Mouse (Mus musculus) adipocyte (in vitro differentiated cells): Measurements from ENCODE around the gene Vrk3.

Experiments
- DNase-seq: peaks from one replicate; pipeline ENCODE4 v3.0.0-alpha.2; 2016; ENCODE audit warnings: low spot score

The Vrk3 gene

DNA sequence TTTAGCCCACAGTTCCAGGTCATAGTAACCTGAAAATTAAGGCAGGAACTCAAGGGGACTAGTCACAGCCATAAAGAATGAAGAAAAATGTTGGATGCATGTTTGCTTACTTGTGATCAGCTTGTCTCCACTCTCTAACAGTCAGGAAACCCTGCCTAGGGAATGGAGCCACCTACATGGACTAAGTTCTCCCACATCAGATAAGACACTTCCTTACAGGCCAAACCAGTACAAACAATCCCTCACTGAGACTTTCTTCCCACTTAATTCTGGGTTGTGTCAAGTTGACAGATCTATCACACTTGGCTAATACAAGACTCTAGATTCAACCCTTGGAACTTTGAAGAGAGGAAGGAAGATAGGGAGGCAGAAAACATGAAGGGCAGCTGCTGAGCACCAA, 12.2 kb downstream of the Vrk3 start:
- no peak for DNase-seq

DNA sequence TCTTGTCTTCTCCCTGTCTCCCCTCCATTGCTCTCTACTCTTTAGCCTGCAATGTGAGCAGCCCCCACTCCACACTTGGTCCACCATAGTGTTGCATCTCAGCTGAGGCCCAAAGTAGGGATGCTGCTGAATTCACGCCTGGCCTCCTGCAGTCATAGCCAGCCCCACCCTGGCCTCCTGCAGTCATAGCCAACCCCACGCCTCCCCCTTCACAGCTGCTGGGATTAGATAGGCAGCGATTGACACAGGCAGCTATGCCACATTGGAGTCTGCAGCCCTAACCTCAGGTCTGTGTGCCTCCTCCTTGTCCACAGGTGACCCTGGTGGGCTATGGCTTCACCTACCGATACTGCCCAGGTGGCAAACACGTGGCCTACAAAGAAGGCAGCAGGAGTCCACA, 19.9 kb downstream of the Vrk3 start:
- no peak for DNase-seq

- DNase-seq = peak; percentile 86
Measured at GRCm38 (mm10) chr7:44770046-44770578, 21.9 kb downstream of the Vrk3 start.

DNA sequence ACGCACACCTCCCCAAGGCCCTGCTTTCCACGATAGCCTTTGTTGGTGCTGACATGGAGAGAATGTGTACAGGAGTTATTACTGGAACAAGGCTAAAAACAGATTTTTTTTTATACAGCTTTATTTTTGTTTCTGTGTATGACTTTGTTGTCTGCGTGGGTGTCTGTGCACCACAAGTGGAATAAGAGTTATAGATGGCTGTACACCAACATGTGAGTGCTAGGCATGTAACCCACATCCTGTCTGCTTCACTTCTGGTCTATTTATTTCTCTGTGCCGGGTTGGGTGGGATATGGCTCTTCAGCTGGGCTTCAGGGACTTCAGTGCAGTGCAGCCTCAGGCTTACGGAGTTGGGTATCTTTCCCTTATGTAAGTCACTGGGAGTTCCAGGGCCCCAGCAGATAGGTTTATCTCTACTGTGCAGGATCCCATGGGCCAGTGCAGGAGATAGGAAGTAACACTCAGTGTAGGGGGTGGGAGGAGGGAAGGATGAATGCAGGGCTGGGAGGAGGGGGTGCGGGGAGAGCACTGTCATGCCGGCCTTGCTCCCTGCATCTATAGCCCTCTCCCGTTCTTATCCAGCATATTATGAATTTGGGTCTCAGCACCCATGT, 24.5 kb downstream of the Vrk3 start:
- no peak for DNase-seq

GRCm38 (mm10) chr7:44776849-44777498, 28.8 kb downstream of the Vrk3 start:
- no peak for DNase-seq

GRCm38 (mm10) chr7:44780101-44780500, 31.9 kb downstream of the Vrk3 start:
- no peak for DNase-seq

DNA sequence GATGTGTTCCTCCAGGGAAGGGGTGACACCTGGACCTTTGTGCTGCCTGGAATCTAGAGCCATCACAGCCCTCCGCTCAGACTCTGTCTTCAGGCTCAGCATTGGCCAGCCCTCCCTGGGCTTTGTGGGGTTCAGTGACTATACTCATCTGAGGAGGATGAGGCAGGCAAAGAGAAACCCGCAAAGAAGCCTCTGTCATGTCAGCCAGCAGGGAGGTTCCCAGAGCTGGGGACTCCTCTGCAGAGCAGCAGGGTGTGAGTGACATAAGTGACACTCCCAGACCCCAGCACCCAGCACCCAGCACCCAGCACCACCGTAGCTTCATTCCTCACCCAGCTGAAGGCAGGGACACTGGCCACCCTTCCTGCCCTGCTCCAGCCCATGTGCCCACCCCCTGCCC, 41.3 kb downstream of the Vrk3 start:
- no peak for DNase-seq

DNA sequence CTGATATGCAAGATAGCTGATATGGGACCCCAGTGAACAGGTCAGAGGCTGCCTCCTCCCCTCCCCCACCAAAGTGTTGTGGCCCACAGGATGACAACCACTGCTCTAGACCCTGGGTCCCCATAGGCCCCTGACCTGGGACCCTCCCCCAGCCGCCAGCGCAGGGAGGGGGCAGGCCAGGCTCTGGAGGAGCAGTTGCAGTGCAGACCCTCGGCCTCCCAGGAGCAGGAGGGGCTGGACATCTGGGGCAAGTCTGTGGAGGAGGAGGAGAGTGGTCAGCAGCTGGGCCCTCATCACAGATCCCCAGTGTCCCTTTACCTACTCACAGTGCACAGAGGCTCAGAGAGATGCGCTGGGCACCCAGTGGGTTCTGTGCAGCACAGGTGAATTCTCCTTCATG, 41.9 kb downstream of the Vrk3 start:
- no peak for DNase-seq

- DNase-seq = no peak
Measured at GRCm38 (mm10) chr7:44792781-44793180, 44.6 kb downstream of the Vrk3 start.

DNA sequence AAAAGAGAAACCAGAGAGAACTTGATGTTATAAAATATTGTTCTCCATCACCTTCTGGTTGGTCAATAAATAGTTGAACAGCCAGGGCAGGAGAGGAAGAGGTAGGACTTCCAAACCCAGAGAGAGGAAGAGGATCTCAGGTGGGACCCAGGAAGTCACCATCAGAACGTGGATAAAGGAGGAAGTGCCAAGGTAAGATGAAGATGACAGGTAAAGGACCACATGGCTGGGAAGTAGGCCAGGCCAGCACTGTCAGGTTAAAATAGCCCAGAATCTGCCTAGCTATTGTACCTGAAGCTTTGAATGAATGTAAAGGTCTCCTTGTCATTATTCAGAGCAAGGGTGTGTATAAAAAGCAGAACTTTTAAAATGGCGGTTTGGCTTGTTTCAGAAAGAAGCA, 60.7 kb downstream of the Vrk3 start:
- no peak for DNase-seq

DNA sequence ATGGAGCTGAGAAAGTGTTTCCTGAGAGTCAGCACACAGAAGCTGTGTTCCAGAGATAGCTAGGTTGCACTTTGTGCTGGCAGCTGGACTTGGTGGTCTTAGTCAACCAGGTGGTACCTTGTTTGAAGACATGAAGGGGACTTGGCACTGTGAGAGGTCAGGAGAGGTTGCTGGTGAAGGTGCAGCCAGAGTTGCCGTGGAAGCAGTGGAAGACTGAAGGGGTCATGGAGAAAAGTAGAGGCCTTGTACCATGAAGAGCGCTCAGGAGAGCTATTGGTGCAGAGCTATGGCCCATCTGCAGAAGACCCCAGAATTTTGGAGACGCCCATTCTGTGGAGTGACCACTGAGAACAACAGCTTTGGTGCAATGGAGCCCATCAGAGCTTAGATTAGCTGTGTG, 61.3 kb downstream of the Vrk3 start:
- no peak for DNase-seq

DNA sequence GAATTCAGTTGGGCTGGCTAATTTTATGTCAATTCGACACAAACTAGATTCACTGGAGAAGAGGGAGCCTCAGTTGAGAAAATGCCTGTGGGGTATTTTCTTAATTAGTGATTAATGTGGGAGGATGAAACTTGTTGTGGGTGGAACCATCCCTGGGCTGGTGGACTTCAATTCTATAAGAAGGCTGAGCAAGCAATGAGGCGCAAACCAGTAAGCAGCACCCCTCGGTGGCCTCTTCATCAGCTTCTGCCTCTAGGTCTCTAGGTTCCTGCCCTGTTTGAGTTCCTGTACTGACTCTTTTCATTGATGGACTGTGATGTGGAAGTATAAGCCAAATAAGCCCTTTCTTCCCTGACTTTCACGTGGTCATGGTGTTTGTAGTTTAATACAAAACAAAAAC, 62.2 kb downstream of the Vrk3 start:
- DNase-seq = no peak

DNA sequence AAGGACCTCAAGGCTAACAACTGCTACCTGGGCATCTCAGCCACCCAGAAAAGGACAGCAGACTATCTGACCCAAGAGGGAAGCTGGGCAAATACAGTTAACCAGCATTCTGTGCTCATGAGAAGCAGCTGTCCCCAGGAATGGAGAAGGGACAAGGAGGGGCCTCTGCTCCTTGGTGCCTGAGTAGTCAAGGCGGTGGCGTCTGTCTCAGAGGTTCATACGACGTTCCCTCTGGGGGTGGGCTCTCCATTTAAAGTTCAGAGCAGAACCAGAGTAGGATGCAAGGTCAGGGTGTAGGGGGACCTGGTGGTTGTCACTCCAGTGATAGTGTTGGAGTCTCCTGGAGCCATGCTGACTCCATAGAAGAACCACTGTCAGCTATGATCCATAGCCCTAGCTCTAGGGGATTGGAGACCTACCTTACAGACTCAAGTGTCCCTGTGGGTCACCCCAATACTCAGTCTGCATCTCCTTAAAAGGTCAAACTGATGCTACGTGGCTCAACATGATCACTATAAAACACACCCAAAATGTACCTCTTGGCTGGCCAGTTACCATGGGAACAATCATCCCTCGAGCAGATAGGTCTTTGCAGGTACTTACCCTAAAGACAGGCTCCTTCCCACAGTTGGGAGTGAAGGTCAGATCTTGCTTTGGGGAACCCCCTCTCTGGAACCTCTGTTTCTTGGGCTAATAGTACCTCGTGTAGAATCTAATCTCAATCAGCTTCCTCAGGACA, 62.8 kb downstream of the Vrk3 start:
- DNase-seq = no peak

DNA sequence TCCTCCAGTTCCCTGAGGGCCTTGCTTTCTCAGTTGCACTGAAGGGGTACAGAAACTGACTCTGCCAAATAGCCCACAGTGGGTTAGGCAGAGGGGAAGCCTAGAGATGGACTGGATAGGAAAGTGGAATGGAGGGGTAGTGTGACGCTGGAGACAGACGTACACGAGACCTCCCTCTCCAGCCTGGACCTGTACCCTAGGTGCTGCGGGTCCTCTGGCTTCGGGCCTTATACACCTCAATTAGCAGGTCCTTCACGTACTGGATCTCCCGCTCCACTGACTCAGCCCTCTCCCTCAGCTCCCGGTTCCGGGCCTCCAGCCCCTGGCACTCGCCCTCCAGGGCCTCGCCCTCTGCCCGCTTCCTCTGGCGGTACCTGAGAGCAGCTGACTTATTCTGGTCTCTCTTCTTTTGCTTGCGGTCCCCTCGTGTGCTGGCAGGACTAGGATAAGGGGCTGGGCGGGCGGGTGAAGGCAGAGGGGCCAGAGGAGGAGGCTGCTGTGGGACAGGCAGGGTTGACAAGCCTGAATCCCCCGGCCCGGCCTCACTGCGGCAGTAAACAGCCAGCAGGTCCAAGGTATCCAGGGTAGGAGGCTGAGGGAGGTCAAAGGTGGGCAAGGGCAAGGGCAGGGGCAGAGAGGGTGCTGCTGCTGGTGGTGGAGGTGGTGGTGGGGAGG, 64.6 kb downstream of the Vrk3 start:
- DNase-seq = no peak

DNA sequence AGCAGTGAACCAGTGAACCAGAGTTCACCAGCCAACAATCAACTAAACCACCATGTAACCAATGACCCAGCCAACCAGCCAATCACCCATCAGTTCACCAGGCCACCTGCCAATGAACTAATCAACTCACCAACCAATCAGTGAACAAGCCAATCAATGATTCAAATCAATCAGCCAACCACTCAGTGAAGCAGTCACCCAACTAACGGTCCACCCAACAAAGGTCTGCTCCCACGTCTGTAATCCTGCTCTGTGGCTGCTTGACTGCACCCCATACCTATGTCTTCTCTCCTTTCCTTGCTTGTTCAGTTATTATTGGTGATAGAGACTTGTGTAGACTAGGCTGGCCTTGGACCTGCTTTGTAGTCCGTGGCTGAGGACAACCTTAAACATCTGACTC, 65.8 kb downstream of the Vrk3 start:
- DNase-seq = no peak

DNA sequence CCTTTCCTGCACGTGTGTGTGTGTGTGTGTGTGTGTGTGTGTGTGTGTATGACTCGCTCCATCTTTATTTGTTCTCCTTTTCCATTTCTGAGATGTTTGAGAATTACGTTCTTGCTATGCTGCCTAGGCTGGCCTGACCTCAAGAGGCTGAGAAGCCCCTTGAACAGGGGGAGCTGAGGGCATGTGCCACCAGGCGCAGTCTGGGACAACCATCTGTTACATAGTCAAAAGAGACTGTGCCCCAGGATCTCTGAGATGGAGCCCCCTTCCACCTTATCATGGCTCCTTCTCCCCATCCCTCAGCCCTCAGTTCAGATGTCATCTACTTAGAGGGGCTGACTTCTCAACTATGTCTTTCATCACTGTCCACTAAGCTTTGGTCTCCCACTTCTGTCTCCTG, 66.2 kb downstream of the Vrk3 start:
- DNase-seq = no peak

DNA sequence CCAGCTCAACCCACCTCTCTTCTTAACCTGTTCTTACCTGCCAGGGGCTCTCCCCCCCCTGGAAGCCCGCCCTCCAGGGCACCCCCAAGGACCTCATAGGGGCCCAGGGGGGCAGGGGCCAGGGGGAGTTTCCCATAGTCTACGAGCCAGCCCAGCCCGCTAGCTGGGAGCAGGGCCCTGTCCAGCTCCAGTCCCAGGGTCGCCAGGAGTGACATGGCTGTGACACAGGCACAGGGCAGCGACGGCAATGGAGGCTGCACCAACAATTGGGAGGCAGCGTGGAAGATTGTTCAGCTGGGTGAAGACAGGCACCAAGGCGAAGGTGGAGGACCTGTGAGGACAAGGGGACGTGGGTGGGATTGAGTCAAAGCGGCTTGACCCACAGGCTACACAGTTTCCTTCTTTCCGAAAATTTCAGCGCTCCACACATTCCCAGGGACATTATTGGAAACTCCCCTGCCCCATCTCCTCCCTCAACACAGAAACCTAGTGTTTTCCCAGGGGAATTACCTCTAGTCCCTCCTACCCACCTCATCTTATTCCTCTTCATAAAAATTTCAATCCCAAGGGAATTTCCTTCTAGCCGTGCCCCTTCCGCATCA, 66.8 kb downstream of the Vrk3 start:
- no peak for DNase-seq

- peak; percentile 96 for DNase-seq
Measured at GRCm38 (mm10) chr7:44815721-44816469, 67.7 kb downstream of the Vrk3 start, which contains the start of the genes Nup62 and Il4i1. Gene Nup62, plus strand, starts transcription at chr7:44816088. Gene Il4i1, plus strand, starts transcription at chr7:44816387.

DNA sequence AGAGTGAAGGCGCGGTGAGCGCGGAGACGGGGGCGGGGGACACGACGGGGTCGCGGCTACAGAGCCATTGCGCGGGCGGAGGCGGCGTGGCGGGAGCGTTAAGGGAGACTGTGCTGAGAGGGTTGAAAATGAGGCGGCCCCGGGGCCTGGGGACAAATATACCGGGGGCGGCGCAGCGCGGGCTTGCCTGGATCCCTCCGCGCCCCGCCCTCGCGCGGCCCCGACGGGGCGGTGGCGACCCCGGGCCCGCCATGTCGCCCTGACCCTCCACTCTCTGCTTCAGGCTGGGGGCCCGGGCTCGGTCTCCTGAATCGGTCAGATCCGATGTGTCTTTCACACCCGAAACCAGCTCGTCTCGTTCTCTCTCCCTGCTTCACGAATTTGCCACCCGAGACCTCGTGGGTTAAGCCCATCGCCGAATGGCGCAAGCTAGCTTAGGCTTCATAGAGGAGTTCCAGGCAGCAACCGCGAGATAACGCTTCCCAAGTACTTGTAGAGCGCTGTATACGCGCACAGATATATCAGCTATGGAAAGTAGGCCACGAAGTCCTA, 68.3 kb downstream of the Vrk3 start, which contains the start of gene Atf5:
Gene Atf5, minus strand, starts transcription at position 189 of the 552 bp plus-strand sequence.
- peak; percentile 56 for DNase-seq

- no peak for DNase-seq
Measured at GRCm38 (mm10) chr7:44817441-44817840, 69.2 kb downstream of the Vrk3 start.

- peak; percentile 41 for DNase-seq
Measured at GRCm38 (mm10) chr7:44818164-44818563, 70.0 kb downstream of the Vrk3 start.
